Mouse (Mus musculus) gastrocnemius, postnatal 14 days (tissue): ENCODE results near the gene Susd1. TPM values are rescaled to one million over a fixed set of nuclear protein-coding genes. Genes with fewer than 3 reads are reported as not detected.

Source experiments
- DNase-seq: peaks from one replicate; pipeline ENCODE4 v3.0.0; 2021; ENCODE audit warnings: mixed read lengths
- intact Hi-C: fragments of 180-260 bp; cut with DNase I; formaldehyde crosslinking; loops from one replicate; pipeline ENCODE4 v1.15.1; 2025; ENCODE audit warnings: low total_unique reads
- total RNA-seq, 2 experiments: library from RNA; stranded (reverse); gene quantifications; 2 replicates each; pipeline ENCODE4 v1.2.3; 2021

Gene Susd1
- total RNA-seq, 2 experiments from 2014 or later: 0.40 to 1.3 TPM

- DNase-seq: no peak
- intact Hi-C loops: no loop called here
Observed at GRCm38 (mm10) chr4:59385254-59385895, 53.1 kb downstream of the Susd1 start.

DNA sequence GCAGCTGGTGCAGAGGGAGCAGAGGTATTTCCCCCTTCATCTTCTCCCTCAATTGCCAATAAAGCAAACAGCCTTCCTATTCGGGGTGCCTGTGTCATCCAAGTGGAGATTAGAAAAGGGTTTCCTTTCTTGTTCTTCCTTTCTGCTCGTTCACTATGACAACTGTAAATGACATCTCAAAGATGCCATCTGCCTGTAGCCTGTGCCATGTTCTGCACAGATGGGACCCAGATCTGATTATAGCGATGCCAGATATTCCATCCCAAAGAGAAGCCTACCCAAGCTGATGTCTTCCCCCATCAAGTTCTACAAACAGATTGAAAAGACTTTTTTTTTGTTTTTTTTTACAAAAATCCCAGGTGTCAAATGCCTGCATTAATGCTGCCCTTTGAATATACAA, 54.6 kb downstream of the Susd1 start:
- intact Hi-C loops: no loop called here
- no peak for DNase-seq

DNA sequence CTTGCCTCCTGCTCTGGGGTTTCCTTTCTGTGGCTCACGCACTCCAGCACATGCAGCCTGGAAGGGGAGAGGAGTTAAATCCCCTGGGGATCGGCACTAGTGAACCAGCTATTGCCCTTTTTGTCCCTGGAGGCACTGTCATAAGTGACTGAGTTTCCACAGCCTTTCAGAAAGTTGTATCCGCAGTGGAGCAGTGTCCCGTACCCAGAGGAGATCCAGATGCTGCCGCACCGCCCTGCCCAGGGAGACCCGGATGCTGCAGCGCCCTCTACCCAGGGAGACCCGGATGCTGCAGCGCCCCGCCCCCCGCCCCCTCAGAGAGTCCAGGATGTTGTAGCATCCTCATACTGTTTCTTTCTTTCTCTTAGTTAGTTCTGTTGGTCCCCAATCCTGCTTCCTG, 56.3 kb downstream of the Susd1 start:
- intact Hi-C loops: no loop called here
- no peak for DNase-seq

GRCm38 (mm10) chr4:59381007-59381743, 57.3 kb downstream of the Susd1 start:
- peak; percentile 74 for DNase-seq
- intact Hi-C loops: no loop called here

GRCm38 (mm10) chr4:59380478-59380877, 58.0 kb downstream of the Susd1 start:
- intact Hi-C loops: no loop called here
- no peak for DNase-seq

DNA sequence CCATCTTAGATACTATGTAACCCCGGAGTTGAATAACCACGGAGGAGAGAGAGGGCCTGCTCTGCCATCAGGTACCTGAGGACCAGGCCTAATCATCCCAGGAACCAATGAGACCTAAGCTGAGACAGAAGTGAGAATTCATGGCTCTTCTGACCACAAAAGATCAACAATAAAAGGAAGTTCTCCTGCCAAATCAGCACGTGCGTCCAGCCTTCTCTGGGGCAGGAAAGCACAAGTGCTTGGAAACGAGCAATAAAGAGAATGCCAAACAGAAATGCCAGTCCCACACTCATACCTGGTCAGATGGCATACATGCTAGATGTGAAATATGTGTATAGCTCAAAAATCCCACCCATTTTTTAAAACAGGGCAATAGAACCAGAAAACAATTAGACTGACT, 58.6 kb downstream of the Susd1 start:
- no peak for DNase-seq
- intact Hi-C loops: no loop called here

GRCm38 (mm10) chr4:59378631-59379030, 59.8 kb downstream of the Susd1 start:
- intact Hi-C loops: no loop called here
- no peak for DNase-seq

- no peak for DNase-seq
- intact Hi-C loops: no loop called here
Observed at GRCm38 (mm10) chr4:59374271-59374938, 64.0 kb downstream of the Susd1 start.

- intact Hi-C loops: no loop called here
- DNase-seq: no peak
Observed at GRCm38 (mm10) chr4:59372546-59373157, 65.8 kb downstream of the Susd1 start.

DNA sequence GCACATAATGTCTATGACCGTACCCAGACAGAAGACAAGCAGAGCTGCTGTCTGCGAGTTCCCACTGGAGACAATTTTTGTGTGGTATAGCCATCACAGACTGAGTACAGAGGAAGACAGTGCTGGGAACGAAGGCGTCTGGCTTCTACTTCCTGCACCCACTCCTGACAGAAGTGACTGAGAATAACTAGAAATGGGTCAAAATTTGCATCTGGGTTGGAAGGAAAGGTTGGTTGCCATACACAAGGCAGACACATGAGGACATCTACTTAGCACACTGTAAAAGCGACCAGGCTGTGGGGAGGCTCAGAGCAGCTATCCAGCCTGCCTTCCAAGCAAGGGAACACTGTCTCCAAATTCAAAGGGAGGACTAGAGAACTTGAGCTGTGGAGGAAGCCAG, 66.5 kb downstream of the Susd1 start:
- DNase-seq: no peak
- intact Hi-C loops: no loop called here

GRCm38 (mm10) chr4:59369941-59370340, 68.5 kb downstream of the Susd1 start:
- intact Hi-C loops: no loop called here

DNA sequence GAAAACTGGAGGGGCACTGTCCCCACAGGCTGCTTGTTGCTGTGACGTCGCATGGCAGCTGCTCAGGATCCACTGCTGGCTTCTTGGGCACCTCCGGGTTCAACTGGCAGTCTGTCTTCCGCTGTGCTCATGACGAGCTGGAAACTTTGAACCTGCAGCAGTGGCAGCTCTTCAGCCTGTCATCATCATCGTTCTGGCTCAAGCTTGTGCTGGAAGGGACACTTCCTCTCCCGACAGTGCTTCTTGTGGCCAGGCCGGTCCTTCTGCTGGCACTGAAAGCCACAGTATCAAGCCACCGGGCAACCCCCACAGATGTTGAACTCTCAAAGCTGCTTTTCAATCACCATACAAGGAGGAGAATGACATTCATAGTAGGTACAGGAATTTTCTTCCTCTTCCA, 70.3 kb downstream of the Susd1 start:
- no peak for DNase-seq
- intact Hi-C loops: no loop called here

More at GRCm38 (mm10) chr4:59369941-59370340, 68.5 kb downstream of the Susd1 start:
- DNase-seq: no peak

- DNase-seq: no peak
- intact Hi-C loops: no loop called here
Observed at GRCm38 (mm10) chr4:59366206-59366605, 72.2 kb downstream of the Susd1 start.

DNA sequence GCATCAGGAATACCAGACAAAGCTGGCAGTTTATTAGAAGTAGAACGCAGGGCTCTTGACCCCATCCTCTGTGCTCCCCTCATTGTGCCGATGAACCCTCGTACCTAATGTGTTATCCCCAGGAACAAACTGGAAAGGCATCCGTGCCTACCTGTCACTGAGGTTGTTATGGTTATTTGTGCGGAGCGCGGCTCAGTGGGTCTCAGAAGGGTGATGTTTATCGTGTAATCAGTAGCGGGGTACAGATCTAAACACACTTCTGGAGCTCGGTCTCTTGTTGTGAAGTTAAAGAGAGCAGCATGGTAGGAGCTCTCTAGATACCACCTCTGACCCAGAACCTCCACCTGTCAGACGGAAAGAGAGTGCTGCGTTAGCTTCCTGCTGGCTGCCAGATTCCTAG, 72.9 kb downstream of the Susd1 start:
- no peak for DNase-seq
- intact Hi-C loops: no loop called here

- DNase-seq: no peak
- intact Hi-C loops: loop anchor here (5.0 kb wide), 1 partner anchor 203 kb away; no protein-coding TSS in a partner anchor
Observed at GRCm38 (mm10) chr4:59364229-59365173, 73.9 kb downstream of the Susd1 start.

DNA sequence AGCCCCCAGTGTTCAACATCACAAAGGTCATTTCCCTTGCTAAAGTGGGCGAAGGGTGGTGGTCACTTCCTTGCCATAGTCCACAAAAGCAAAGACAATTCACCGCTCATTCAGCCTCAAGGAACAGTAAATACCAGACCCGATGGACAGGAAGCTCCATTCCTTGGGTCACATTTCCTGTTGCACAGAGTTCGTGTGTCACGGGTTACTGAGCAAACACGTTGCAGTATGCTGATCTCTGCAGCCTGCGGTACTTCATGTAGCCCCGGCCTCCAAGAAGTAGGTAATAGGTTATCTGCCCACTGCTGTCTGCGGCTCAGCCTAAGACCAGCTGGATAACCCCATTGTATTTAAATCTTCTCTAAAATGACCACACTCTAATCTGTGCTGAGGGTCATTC, 75.4 kb downstream of the Susd1 start:
- intact Hi-C loops: loop anchor here (5.0 kb wide), 1 partner anchor 204 kb away; no protein-coding TSS in a partner anchor
- no peak for DNase-seq

DNA sequence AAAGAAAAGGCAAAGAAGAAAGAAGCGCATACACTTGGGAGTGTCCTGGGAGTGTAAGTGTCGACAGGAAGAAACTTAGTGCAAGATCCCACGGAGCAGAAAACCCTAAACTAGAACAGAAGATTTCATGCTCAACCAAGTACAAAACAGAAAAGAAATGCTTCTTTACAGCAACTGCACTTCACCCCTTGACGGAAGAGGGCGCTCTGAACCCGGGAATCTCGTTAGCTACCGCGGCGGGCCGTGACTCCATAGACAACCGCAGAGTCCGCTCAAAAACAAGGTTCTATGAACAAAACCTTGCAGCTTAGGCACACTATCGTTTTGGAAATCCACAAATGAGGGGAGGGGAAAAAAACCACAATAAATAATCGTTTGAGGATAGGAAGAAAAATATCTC, 77.7 kb downstream of the Susd1 start:
- intact Hi-C loops: loop anchor here (5.0 kb wide), 1 partner anchor 207 kb away; no protein-coding TSS in a partner anchor
- DNase-seq: peak; percentile 73

- DNase-seq: no peak
- intact Hi-C loops: loop anchor here (5.0 kb wide), 1 partner anchor 207 kb away; no protein-coding TSS in a partner anchor
Observed at GRCm38 (mm10) chr4:59359921-59360320, 78.5 kb downstream of the Susd1 start.

GRCm38 (mm10) chr4:59358960-59359359, 79.5 kb downstream of the Susd1 start:
- intact Hi-C loops: no loop called here
- no peak for DNase-seq
